Mouse (Mus musculus) small intestine, adult 2 months (tissue): ENCODE measurements around the gene Gnas.

Source experiments
- CTCF ChIP-seq: fragments of 200-500 bp; IDR thresholded peaks from 2 replicates; pipeline ENCODE4 v1.5.1; 2012; ENCODE audit warnings: low read depth, mild to moderate bottlenecking, control low read depth, inconsistent platforms, low read length, moderate library complexity, mixed read lengths; ENCODE audit not compliant: insufficient replicate concordance, insufficient read length; ENCODE audit errors: extremely low read depth
- POLR2A ChIP-seq: fragments of 200-500 bp; IDR thresholded peaks from 2 replicates; pipeline ENCODE4 v1.6.1; 2012; ENCODE audit warnings: low read depth, mild to moderate bottlenecking, control low read depth, inconsistent platforms, low read length, moderate library complexity

DNA sequence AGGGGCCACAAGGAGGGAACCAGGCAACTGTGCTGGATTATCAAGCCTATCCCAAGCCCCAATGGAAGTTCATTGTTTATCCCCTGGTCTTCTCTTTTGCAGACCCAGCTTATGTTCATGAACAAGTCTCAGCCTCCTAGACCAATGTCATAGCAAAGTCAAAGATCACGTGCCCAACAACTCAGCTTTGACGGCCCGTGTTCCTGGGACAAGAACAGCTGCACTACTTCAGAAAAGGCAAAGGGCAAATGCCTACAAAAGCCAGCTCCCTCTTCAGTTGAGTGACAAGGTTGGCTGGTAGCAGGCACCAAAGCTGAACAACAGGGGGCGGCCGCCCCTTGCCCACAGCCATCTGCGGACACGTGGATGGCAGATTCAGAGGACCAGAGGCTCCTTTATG, 13.7 kb upstream of the Gnas start:
- TF ChIP-seq CTCF = no peak
- TF ChIP-seq POLR2A = no peak
